Mouse (Mus musculus): ENCODE results near the gene Tmprss12. TPM values are rescaled to one million over a fixed set of nuclear protein-coding genes. Genes with fewer than 3 reads are reported as not detected.
"Not testable (repeated sequence)": the region's sequence is repeated elsewhere in the genome, so short reads cannot be mapped to it uniquely, and the experiment has no call there.

The Tmprss12 gene
- total RNA-seq, 2 experiments from 2014 or later: not detected

DNA sequence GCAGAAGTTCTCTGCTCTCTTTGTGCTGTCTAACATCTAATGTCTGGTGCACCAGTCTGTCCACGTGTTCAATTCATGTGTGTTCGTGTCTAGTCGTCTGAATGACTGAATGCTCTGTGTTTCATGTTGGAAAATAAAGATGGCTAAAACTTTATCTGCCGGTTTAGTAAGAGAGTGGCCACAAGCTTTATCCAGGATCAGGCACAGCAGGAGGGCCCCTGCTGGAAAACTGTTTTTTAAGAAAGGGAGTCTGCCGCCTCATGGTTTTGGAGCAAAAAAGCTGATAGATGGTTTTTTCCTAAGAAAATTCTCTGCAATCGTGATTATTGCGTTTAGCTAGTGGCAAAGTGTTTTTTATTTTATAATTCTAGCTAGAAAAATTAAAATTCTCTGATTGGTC, 10.0 kb upstream of the Tmprss12 start:
- intact Hi-C loops (cut with DNase I); DNase-seq (ENCODE audit: low spot score in 2 of 2): not testable (repeated sequence)

DNA sequence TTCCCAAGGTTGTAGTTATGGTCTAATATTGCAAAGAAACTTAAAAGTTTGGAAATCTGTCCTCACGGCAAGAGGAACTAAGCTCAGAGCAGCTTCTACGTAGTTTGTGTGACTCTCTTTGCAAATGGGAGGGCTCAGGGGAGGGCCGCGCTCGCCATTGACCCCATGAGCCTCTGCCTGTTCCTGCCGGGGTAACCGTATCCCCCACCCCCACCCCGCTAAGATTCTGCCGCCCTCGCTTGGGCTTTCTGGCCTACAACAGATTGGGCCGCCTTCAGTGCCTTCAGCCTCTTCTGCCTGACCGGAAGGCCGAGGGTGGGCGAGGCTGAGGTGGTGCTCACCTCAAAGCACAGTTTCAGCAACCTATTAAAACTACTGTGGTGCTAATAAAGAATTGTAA, 9.2 kb upstream of the Tmprss12 start:
- no peak for DNase-seq (ENCODE audit: low spot score in 2 of 2)
- intact Hi-C loops (cut with DNase I): no loop called here

DNA sequence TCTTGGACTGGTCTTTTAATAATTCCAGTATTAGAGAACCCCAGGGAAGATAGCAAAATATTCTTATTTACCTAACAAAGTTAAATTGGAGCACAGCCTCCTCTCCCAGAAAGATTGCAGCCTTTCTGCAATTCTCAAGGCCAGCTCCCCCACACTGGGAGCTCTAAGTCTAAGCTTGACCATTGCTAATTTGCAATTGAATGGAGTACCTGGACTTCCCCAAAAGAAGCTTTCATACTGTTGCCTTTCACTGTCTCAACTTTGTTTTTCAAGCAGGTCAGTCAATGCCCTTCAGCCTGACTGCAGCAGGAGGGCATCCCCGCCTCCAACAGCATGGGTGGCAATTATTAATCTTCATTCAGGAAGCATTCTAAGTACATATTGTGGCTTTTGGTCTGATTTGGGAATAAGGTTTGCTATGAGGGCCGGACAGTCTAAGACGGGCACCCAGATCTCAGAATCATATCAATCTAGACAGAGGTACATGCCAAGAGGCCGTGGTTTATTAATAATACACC, 6.8 kb upstream of the Tmprss12 start:
- DNase-seq (ENCODE audit: low spot score in 2 of 2); intact Hi-C loops (cut with DNase I): not testable (repeated sequence)

DNA sequence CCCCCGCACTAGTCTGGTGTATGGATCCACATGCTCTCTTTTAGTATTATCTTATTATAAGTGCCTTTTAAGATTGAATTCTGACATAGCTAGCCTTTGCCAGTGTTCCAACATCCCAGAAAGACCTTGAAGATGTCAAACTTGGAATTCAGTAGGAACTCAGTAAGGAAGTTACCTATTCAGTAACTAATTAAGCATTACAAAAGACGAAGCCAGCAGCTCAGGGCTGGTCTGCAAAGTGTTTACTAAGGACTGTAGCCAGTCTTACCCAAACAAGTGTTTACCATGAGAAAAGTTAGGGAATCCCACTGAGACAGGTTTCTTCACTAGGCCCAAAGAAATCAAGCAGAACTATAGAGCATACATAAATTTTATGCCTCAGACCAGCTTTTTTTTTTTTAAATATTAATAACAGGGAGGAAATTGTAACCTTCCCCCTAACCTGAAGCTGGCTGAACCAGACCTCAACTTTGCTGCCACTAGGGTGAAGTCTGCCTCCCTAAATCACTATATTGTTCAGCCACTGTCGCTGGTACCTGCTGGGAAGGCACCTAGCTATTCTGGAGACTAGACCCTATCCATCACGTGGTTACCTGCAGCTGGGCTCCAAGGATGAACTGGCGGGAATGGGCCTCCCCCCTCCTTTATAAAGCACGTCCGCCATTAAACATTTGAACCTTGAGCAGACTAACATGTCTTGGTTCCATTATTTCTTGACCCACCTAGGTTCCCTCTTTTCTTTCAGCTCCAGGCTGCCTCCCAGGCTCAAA, 5.7 kb upstream of the Tmprss12 start:
- intact Hi-C loops (cut with DNase I): no loop called here
- DNase-seq (ENCODE audit: low spot score in 2 of 2): no peak

DNA sequence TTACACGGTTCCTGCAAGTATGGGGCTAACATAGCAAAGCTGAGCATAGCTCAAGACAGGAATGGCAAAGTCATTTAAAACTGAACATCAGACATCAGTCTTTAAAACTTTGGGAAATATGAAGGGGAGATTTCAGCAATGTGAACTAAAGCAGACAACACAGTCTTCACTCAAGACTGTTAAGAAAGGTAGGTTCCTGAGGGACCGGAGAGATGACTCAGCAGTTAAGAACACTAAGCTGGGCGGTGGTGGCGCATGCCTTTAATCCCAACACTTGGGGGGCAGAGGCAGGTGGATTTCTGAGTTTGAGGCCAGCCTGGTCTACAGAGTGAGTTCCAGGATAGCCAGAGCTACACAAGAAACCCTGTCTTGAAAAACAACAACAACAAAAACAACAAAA, 4.2 kb upstream of the Tmprss12 start:
- DNase-seq (ENCODE audit: low spot score in 2 of 2): no peak
- intact Hi-C loops (cut with DNase I): no loop called here

DNA sequence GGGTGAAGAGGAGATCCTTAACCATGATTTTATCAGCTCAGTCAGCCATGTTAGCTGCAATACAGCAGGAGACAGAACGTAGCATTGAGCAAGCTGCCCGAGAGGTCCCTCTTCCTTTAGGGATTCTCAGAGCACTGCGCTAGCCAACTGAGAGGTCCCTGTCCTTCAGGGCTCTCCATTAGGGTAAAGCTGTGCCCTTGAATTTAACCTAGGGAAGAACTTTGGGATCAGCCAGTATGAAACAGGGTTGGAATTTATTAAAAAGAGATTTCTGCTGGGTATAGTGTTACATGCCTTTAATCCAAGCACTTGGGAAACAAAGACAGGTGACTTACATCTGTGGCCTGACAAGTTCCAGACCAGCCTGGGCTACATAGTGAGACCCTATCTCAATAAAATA, 3.1 kb upstream of the Tmprss12 start:
- intact Hi-C loops (cut with DNase I): no loop called here

DNA sequence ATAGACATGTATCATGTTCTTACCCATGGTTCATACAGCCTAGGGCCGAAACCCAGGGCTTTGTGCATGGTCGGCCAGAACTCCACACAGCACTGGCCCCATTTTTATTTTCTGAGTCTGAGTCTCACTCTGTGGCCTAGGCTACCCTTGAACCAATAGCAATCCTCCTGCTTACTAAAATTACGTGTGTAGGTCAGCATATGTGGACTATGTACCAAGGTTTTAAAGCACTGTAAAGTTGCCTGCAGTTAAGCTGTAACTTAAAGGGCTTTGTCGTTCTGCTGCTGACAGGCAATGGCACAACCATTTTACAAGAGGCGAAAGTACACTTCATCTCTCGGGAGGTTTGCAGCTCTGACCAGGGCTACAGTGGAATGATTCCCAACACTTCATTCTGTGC, 8.3 kb downstream of the Tmprss12 start:
- intact Hi-C loops (cut with DNase I): no loop called here
- no peak for DNase-seq (ENCODE audit: low spot score in 2 of 2)

More for the DNA sequence above, 3.1 kb upstream of the Tmprss12 start:
- DNase-seq (ENCODE audit: low spot score in 2 of 2): no peak

DNA sequence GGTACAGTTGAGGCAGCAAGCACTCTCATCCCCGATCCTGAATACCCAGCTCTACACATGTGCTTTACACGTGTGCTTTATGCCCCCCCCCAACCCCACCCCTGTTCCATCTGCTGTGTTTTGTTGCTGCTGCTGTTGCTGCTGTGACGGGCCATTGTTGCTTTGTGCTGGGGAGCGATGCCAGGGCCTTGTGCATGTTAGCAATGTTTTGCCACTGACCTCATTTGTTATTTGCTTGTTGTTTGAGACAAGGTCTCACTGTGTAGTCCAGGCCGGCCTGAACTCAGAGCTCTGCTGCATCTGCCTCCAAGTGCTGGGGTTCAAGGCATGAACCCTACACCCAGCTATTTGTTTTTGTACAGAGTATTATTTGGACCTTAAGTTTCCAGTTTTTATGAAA, 10.2 kb downstream of the Tmprss12 start:
- no peak for DNase-seq (ENCODE audit: low spot score in 2 of 2)
- intact Hi-C loops (cut with DNase I): no loop called here

DNA sequence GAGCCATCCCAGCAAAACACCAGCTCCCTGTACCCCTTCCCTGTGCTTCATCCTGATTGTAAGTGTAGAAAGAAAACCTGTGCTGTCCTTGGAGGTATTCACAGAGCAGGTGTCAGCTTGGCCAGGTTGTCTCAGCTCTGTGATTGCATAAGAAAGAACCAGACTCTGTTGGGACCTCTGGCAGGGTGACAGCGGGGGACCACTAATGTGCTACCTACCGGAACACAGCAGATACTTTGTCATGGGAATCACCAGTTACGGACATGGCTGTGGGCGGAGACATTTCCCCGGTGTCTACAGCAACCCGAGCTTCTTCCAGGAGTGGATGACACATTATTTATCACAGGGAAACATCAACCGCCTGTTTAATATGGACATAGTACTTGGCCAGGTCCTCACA, 11.7 kb downstream of the Tmprss12 start:
- intact Hi-C loops (cut with DNase I): no loop called here
- no peak for DNase-seq (ENCODE audit: low spot score in 2 of 2)

DNA sequence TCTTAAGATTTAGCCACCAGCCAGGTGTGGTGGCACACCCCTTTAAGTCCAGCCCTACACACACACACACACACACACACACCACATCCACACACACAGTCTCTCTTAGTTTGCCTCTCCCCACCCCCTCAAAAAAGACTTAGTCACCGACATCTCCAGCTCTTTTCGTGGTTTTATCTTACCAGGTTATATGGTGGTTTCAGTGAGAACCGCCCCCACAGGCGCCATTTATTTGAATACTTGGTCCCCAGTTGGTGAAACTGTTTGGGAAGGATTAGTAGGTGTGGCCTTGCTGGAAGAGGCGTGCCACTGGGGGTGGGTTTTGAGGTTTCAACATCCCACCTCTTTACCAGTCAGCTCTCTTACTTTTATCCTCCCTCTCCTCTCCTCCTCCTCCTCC, 17.2 kb downstream of the Tmprss12 start:
- intact Hi-C loops (cut with DNase I): no loop called here
- DNase-seq (ENCODE audit: low spot score in 2 of 2): no peak

DNA sequence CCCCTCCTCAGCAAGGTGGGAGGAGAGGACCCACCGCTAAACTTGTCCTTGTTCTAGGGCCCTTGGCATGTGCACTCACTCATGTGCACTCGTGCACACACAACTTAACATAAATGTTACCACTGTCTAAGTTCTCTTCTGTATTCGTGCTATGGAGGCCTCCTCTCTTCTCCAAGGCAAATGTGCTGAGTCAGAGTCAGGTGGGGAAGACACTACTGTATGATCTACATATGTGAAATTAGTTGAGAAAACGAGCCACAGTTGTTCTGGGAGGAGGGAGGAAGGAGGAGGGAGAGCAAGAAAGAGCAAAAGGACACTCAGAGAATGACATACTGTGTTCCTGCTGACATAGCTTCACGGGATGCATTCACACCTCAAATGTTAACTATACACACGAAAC, 19.9 kb downstream of the Tmprss12 start:
- intact Hi-C loops (cut with DNase I): no loop called here
- no peak for DNase-seq (ENCODE audit: low spot score in 2 of 2)

DNA sequence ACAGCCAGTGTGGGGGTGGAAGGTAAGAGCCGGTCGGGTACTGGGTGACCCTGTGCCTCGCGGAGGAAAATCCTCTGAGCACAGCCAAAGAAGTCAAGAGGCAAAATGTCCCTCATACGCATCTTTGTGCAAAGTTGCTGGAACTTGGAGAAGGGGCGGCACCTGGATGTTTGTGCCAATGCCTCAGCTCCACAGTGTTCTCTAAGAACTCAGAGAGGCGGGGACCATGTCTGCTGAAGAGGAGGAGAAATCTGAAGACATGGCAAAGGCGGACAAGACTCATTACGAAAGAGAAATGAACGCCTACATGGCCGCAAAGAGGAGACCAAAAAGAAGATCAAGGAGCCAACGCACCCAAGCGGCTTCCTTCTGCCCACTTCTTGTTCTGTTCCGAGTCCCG, 20.9 kb downstream of the Tmprss12 start:
- intact Hi-C loops (cut with DNase I): no loop called here
- DNase-seq (ENCODE audit: low spot score in 2 of 2): no peak

DNA sequence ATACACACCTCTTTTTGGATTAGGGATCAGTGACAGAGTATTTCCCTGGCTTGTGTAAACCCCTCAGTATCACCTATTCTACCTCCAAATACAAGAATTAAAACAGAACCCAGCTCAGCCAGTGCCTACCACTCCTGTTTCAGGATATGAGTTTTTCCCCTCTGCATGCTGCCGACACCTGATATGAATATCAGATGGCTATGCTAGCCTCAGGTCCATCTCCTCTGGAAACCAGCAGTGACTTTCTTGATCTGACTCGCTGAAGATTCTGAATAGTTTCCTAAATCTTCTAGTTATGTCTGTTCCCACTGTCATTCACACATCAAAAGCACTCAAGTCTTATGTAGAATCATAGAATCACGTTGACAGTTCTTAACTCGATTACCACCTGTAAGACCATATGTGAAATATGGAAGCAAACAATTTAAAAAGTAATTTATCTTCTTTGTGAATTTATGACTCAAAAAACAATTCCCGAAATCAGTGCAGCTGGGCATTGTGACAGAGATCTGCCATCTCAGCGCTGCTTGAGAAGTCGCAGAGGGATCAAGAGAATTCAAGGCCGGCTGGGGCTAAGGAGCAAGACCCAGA, 22.9 kb downstream of the Tmprss12 start:
- no peak for DNase-seq (ENCODE audit: low spot score in 2 of 2)
- intact Hi-C loops (cut with DNase I): no loop called here

DNA sequence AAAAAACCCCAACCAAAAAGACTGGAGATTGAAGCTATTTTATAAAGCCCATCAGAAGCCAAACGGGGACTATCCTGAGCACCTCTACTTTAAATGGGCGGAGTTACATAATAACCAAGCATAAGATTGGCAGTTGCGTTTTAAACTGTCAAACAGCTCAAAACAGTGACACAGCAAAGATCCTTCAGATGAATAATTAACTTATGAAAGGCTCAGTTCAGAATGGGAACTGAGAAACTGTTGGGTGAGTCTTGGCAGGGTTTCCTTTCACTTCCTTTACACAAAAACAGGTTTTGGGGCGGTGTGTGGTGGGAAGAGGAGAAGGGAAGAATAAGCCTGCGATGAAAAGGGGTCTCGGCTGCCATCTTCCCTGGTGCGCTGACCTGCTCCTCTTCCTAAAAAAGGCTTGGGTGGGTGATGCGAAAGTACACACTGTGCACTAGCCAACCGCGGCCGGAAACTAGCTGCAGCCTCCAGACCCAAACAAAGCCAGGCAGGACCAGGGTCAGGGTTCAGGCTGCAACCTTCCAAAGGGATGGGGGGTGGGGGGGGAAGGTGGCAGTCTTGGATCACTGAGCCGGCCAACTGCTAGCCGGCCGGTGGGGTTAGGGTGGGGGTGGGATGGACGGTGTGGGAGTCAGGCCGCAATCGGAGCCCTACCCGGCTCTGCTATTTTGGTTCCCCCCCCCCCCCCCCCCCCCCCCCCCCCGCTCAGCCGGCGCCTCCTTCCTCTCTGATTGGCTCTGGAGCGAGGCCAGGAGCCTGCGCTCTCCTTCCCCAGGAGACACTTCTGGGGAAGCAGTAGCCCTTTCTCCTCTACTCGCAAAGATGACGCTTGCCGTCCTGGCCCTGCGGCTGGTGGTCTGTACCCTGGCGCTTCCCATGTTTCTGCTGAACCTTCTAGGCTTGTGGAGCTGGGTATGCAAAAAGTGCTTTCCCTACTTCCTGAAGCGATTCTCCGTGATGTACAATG, 23.7 kb downstream of the Tmprss12 start, which contains the start of gene Mettl7a1:
Mettl7a1 (plus strand) TSS at position 122 of the 973 bp plus-strand sequence.
- peak; percentile 84 to 85 for DNase-seq (ENCODE audit: low spot score in 2 of 2)
- intact Hi-C loops (cut with DNase I): no loop called here

DNA sequence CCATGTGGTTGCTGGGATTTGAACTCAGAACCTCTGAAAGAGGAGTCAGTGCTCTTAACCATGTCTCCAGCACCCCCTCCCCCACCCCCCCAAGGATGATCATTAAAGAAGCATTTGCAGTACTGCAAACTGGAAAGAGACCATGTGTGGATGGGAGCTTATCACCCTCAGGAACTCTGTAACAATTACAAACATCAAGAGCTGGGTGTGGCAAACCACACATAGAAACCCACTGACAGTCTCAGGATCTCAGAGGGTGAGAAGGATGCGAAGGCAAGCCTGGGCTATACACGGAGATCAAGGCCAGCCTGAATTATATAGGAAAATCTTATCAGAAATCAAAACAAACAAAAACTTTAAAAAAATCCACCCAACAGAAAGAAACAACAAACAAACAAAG, 25.6 kb downstream of the Tmprss12 start:
- no peak for DNase-seq (ENCODE audit: low spot score in 2 of 2)
- intact Hi-C loops (cut with DNase I): no loop called here

DNA sequence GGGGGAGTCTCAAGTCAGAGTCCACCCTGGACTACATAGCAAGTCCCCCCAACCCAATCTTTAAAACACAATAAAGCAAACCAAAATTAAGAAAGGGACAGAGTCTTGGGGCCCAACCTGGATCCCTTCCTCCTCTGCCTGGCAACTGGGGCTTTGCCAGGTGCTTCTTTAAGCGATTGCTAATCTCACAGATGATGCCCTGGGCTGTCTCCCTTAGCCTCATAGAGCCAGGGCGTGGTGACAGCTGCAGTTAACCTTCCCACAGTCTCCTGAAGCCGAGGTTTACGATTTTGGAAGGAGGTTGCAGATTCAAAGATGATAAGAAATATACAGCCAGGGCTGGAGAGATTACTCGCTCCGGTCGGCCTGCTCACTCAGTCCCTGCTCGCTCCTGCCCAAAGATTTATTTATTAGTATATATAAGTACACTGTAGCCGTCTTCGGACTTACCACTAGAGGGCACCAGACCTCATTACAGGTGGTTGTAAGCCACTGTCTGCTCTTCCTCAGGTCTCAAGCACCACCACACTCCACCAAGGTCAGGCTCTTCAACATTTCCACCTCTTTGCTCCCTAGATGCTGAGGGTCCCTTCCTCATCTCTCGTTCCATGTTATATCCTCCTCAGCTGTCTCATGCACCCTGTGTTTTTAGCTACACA, 26.9 kb downstream of the Tmprss12 start:
- intact Hi-C loops (cut with DNase I): not testable (repeated sequence)
- peak in 1 of 2 experiments; percentile 27 for DNase-seq (ENCODE audit: low spot score in 2 of 2)

DNA sequence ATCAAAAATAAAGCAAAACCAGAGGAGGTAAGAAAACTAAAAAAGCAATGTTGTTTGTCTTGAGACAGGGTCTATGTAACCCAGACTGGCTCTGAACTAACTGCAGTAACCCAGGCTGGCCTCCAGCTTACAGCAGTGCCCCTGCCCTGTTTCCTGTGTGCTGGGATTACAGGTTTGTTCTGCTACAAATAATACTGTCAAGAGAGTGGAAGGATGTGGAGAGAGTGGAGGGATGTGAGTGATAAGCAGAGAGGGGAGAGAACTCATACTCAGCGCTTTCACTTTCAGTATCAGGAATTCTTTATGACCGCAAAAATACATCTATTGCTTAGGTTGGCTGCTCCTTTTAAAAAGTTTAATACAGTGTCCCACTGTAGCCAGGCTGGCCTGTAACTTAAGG, 31.7 kb downstream of the Tmprss12 start:
- no peak for DNase-seq (ENCODE audit: low spot score in 2 of 2)
- intact Hi-C loops (cut with DNase I): no loop called here

DNA sequence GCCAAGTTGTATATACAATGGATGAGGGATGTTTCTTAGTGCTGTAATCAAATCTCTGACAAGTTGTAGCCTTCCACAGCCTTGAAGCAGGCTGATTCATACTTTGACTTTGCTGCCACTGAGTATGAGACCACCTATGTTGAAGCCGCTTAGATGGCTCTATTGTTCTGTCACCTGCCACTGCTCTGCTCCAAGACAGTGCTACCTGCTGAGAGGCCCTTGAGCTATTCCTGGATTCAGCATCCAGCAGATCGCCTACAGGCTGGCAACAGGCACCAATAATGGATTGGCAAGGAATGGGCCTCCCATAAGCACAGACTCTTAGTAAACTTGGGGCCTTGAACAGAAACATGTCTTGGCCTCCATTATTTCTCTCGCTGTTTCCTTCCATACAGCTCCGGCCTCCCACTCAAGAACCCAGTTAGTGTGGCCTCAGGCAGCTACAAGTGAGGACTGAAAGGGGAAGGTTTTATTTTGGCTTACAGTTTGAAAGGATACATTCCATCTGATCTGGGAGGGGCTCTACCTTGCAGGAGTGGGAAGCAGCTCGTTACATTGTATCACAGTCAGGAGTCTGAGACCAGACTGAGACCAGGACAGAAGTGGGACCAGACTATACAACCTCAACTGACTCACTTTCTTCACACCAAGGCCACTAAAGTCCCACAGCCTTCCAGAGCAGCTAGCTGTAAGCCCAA, 34.0 kb downstream of the Tmprss12 start:
- DNase-seq (ENCODE audit: low spot score in 2 of 2): no peak
- intact Hi-C loops (cut with DNase I): no loop called here

Measured in left cerebral cortex, postnatal 14 days (tissue).